Mouse (Mus musculus) 416B (cell line): ENCODE data around the gene Gm20388.

Experiments
- DNase-seq: peaks from one replicate; pipeline ENCODE4 v3.0.0; 2011; ENCODE audit warnings: low read depth

The Gm20388 gene

GRCm38 (mm10) chr8:120599504-120599903, 688.9 kb downstream of the Gm20388 start:
- peak; percentile 85 for DNase-seq

- DNase-seq, result no peak
Observed at GRCm38 (mm10) chr8:120602672-120603071, 692.0 kb downstream of the Gm20388 start.

GRCm38 (mm10) chr8:120607460-120607859, 696.8 kb downstream of the Gm20388 start:
- no peak for DNase-seq

GRCm38 (mm10) chr8:120607885-120608284, 697.2 kb downstream of the Gm20388 start:
- peak; percentile 82 for DNase-seq

- DNase-seq, result no peak
Observed at GRCm38 (mm10) chr8:120610824-120611223, 700.2 kb downstream of the Gm20388 start.

- no peak for DNase-seq
Observed at GRCm38 (mm10) chr8:120614491-120614890, 703.9 kb downstream of the Gm20388 start.

- no peak for DNase-seq
Observed at GRCm38 (mm10) chr8:120616663-120617626, 706.3 kb downstream of the Gm20388 start.

GRCm38 (mm10) chr8:120618110-120618509, 707.5 kb downstream of the Gm20388 start:
- peak; percentile 71 for DNase-seq

GRCm38 (mm10) chr8:120619235-120620180, 708.9 kb downstream of the Gm20388 start:
- peak; percentile 45 for DNase-seq

GRCm38 (mm10) chr8:120620441-120620840, 709.8 kb downstream of the Gm20388 start:
- peak; percentile 62 for DNase-seq

GRCm38 (mm10) chr8:120622161-120622560, 711.5 kb downstream of the Gm20388 start:
- no peak for DNase-seq

- DNase-seq, result no peak
Observed at GRCm38 (mm10) chr8:120623608-120624007, 713.0 kb downstream of the Gm20388 start.

- no peak for DNase-seq
Observed at GRCm38 (mm10) chr8:120626461-120626860, 715.8 kb downstream of the Gm20388 start.

GRCm38 (mm10) chr8:120627298-120627697, 716.7 kb downstream of the Gm20388 start:
- DNase-seq, result no peak

GRCm38 (mm10) chr8:120630031-120630430, 719.4 kb downstream of the Gm20388 start:
- DNase-seq, result no peak

GRCm38 (mm10) chr8:120630848-120631247, 720.2 kb downstream of the Gm20388 start:
- DNase-seq, result no peak

GRCm38 (mm10) chr8:120631441-120632375, 721.1 kb downstream of the Gm20388 start:
- DNase-seq, result no peak

- no peak for DNase-seq
Observed at GRCm38 (mm10) chr8:120632969-120633664, 722.5 kb downstream of the Gm20388 start.

- no peak for DNase-seq
Observed at GRCm38 (mm10) chr8:120633665-120634271, 723.1 kb downstream of the Gm20388 start.

- DNase-seq, result peak; percentile 83
Observed at GRCm38 (mm10) chr8:120634329-120634839, 723.7 kb downstream of the Gm20388 start.
